Mouse (Mus musculus): ENCODE measurements at regions not wholly inside any gene's neighbourhood (a gene's known extent, or its start where the extent isn't known, plus 50 kb on each side); places are given as distances from the start of the nearest gene placed in this dataset.
"Not testable (repeated sequence)": the region's sequence is repeated elsewhere in the genome, so short reads cannot be mapped to it uniquely, and the experiment has no call there.

GRCm38 (mm10) chr3:21892864-21893404 lies 183.5 kb upstream of the Tbl1xr1 start:
- Histone ChIP-seq H3K4me1 (peaks cover 14% of the 10 kb centered on the region), H3K27ac (peak overlapping the region; percentile 48), H3K9ac (no peak overlapping the region; the same call in 1 of the 2 replicates), H3K36me3 (replicated peaks) (no peaks in the 10 kb centered on the region), H3K9me3 (no peaks in the 10 kb centered on the region), H3K4me3 (no peak overlapping the region), H3K27me3 (replicated peaks) (no peaks in the 10 kb centered on the region), H3K4me2 (peak overlapping the region; percentile 1; the same call in 1 of the 2 replicates)
- WGBS, result 18% methylated on average over 8 of the region's 8 CpGs
- ATAC-seq (replicated peaks), result peak; percentile 83

GRCm38 (mm10) chr3:21895551-21895950 lies 180.9 kb upstream of the Tbl1xr1 start:
- no peak overlapping the region for H3K4me3 ChIP-seq
- H3K9me3 ChIP-seq, result no peaks in the 10 kb centered on the region
- no peaks in the 10 kb centered on the region for H3K36me3 ChIP-seq (replicated peaks)
- H3K27ac ChIP-seq, result no peak overlapping the region
- no peaks in the 10 kb centered on the region for H3K27me3 ChIP-seq (replicated peaks)
- no peak for ATAC-seq (replicated peaks)
- no peak overlapping the region for H3K9ac ChIP-seq
- 91% methylated on average over 2 of the region's 2 CpGs for WGBS
- H3K4me2 ChIP-seq, result no peak overlapping the region
- peaks cover 14% of the 10 kb centered on the region for H3K4me1 ChIP-seq

GRCm38 (mm10) chr3:21898241-21898640 lies 178.2 kb upstream of the Tbl1xr1 start:
- 78% methylated on average over 5 of the region's 5 CpGs for WGBS
- Histone ChIP-seq H3K27ac (no peak overlapping the region), H3K4me3 (no peak overlapping the region), H3K4me1 (peaks cover 1% of the 10 kb centered on the region), H3K9me3 (no peaks in the 10 kb centered on the region), H3K36me3 (replicated peaks) (no peaks in the 10 kb centered on the region), H3K27me3 (replicated peaks) (no peaks in the 10 kb centered on the region), H3K9ac (no peak overlapping the region), H3K4me2 (no peak overlapping the region)
- ATAC-seq (replicated peaks), result no peak

GRCm38 (mm10) chr3:21905384-21906073 lies 170.9 kb upstream of the Tbl1xr1 start:
- no peak overlapping the region for H3K4me2 ChIP-seq
- no peaks in the 10 kb centered on the region for H3K27me3 ChIP-seq (replicated peaks)
- WGBS, result 86% methylated on average over 2 of the region's 2 CpGs
- no peak overlapping the region for H3K27ac ChIP-seq
- no peak overlapping the region for H3K9ac ChIP-seq
- H3K9me3 ChIP-seq, result no peaks in the 10 kb centered on the region
- ATAC-seq (replicated peaks), result no peak
- H3K4me3 ChIP-seq, result no peak overlapping the region
- no peaks in the 10 kb centered on the region for H3K36me3 ChIP-seq (replicated peaks)
- no peaks in the 10 kb centered on the region for H3K4me1 ChIP-seq

- H3K9me3 ChIP-seq, result no peaks in the 10 kb centered on the region
- H3K4me2 ChIP-seq, result no peak overlapping the region
- no peaks in the 10 kb centered on the region for H3K4me1 ChIP-seq
- H3K27ac ChIP-seq, result no peak overlapping the region
- no peaks in the 10 kb centered on the region for H3K27me3 ChIP-seq (replicated peaks)
- H3K4me3 ChIP-seq, result no peak overlapping the region
- no peaks in the 10 kb centered on the region for H3K36me3 ChIP-seq (replicated peaks)
- 93% methylated on average over 4 of the region's 4 CpGs for WGBS
- H3K9ac ChIP-seq, result no peak overlapping the region
- ATAC-seq (replicated peaks), result no peak
These were observed 167.6 kb upstream of the Tbl1xr1 start for GRCm38 (mm10) chr3:21908828-21909227.

GRCm38 (mm10) chr3:21910080-21910479 lies 166.4 kb upstream of the Tbl1xr1 start:
- Histone ChIP-seq H3K27ac (no peak overlapping the region), H3K9ac (no peak overlapping the region), H3K36me3 (replicated peaks) (no peaks in the 10 kb centered on the region), H3K27me3 (replicated peaks) (no peaks in the 10 kb centered on the region), H3K4me1 (no peaks in the 10 kb centered on the region), H3K9me3 (no peaks in the 10 kb centered on the region), H3K4me2 (no peak overlapping the region), H3K4me3 (no peak overlapping the region)
- no peak for ATAC-seq (replicated peaks)
- 59% methylated on average over 1 of the region's 1 CpGs for WGBS

- Histone ChIP-seq H3K9ac (no peak overlapping the region), H3K4me2 (no peak overlapping the region), H3K36me3 (replicated peaks) (no peaks in the 10 kb centered on the region), H3K27me3 (replicated peaks) (no peaks in the 10 kb centered on the region), H3K9me3 (no peaks in the 10 kb centered on the region), H3K4me1 (no peaks in the 10 kb centered on the region), H3K4me3 (no peak overlapping the region), H3K27ac (no peak overlapping the region)
- no peak for ATAC-seq (replicated peaks)
These were observed 165.4 kb upstream of the Tbl1xr1 start for GRCm38 (mm10) chr3:21911071-21911470.

- no peak for ATAC-seq (replicated peaks)
- no peak overlapping the region for H3K4me3 ChIP-seq
- no peaks in the 10 kb centered on the region for H3K27me3 ChIP-seq (replicated peaks)
- H3K9me3 ChIP-seq, result no peaks in the 10 kb centered on the region
- H3K27ac ChIP-seq, result no peak overlapping the region
- 89% methylated on average over 9 of the region's 9 CpGs for WGBS
- no peaks in the 10 kb centered on the region for H3K36me3 ChIP-seq (replicated peaks)
- H3K9ac ChIP-seq, result no peak overlapping the region
- H3K4me1 ChIP-seq, result no peaks in the 10 kb centered on the region
- no peak overlapping the region for H3K4me2 ChIP-seq
These were observed 159.1 kb upstream of the Tbl1xr1 start for GRCm38 (mm10) chr3:21917228-21917910.

GRCm38 (mm10) chr3:21918431-21918830 lies 158.0 kb upstream of the Tbl1xr1 start:
- Histone ChIP-seq H3K4me2 (no peak overlapping the region), H3K27me3 (replicated peaks) (no peaks in the 10 kb centered on the region), H3K4me3 (no peak overlapping the region), H3K27ac (no peak overlapping the region), H3K4me1 (no peaks in the 10 kb centered on the region), H3K9ac (no peak overlapping the region), H3K36me3 (replicated peaks) (no peaks in the 10 kb centered on the region), H3K9me3 (no peaks in the 10 kb centered on the region)
- ATAC-seq (replicated peaks), result no peak
- WGBS, result 94% methylated on average over 10 of the region's 10 CpGs

- WGBS, result 96% methylated on average over 7 of the region's 7 CpGs
- H3K4me1 ChIP-seq, result no peaks in the 10 kb centered on the region
- no peak overlapping the region for H3K27ac ChIP-seq
- no peaks in the 10 kb centered on the region for H3K36me3 ChIP-seq (replicated peaks)
- no peak overlapping the region for H3K4me2 ChIP-seq
- H3K9ac ChIP-seq, result no peak overlapping the region
- H3K27me3 ChIP-seq (replicated peaks), result no peaks in the 10 kb centered on the region
- no peak overlapping the region for H3K4me3 ChIP-seq
- ATAC-seq (replicated peaks), result no peak
- no peaks in the 10 kb centered on the region for H3K9me3 ChIP-seq
These were observed 156.5 kb upstream of the Tbl1xr1 start for GRCm38 (mm10) chr3:21919931-21920330.

GRCm38 (mm10) chr3:21931951-21932350 lies 144.5 kb upstream of the Tbl1xr1 start:
- 92% methylated on average over 6 of the region's 6 CpGs for WGBS
- Histone ChIP-seq H3K27ac (no peak overlapping the region), H3K4me2 (no peak overlapping the region), H3K9ac (no peak overlapping the region), H3K4me1 (peaks cover 28% of the 10 kb centered on the region), H3K27me3 (replicated peaks) (no peaks in the 10 kb centered on the region), H3K4me3 (no peak overlapping the region), H3K36me3 (replicated peaks) (no peaks in the 10 kb centered on the region), H3K9me3 (no peaks in the 10 kb centered on the region)
- no peak for ATAC-seq (replicated peaks)

- WGBS, result 89% methylated on average over 8 of the region's 8 CpGs
- H3K4me3 ChIP-seq; H3K36me3 ChIP-seq (replicated peaks); H3K9ac ChIP-seq; ATAC-seq (replicated peaks); H3K27ac ChIP-seq; H3K4me2 ChIP-seq; H3K9me3 ChIP-seq; H3K27me3 ChIP-seq (replicated peaks): not testable (repeated sequence)
- peaks cover 33% of the 10 kb centered on the region for H3K4me1 ChIP-seq
These were observed 143.8 kb upstream of the Tbl1xr1 start for GRCm38 (mm10) chr3:21932696-21933095.
